Mouse (Mus musculus) MN1 (cell line): ENCODE results near the gene Tesc.
A peak's percentile ranks its signal among the peaks of the same experiment; 100 is the strongest.

Experiments
- DNase-seq: peaks from one replicate; pipeline ENCODE4 v3.0.0-alpha.2; 2016; ENCODE audit warnings: low spot score

Tesc gene

GRCm38 (mm10) chr5:118015669-118016068 lies 11.9 kb upstream of the Tesc start:
- DNase-seq = peak; percentile 53

GRCm38 (mm10) chr5:118017527-118017926 lies 10.0 kb upstream of the Tesc start:
- no peak for DNase-seq

- peak; percentile 58 for DNase-seq
These were observed 7.6 kb upstream of the Tesc start for GRCm38 (mm10) chr5:118019905-118020304.

- DNase-seq = no peak
These were observed 4.5 kb upstream of the Tesc start for GRCm38 (mm10) chr5:118023053-118023452.

- DNase-seq = no peak
These were observed 1.7 kb upstream of the Tesc start for GRCm38 (mm10) chr5:118025880-118026279.

GRCm38 (mm10) chr5:118026343-118026742 lies 1.2 kb upstream of the Tesc start:
- DNase-seq = no peak

- DNase-seq = peak; percentile 40
These were observed 344 bp upstream of the Tesc start for GRCm38 (mm10) chr5:118027101-118027697.

- DNase-seq = no peak
These were observed 870 bp downstream of the Tesc start for GRCm38 (mm10) chr5:118028191-118029034.

- DNase-seq = no peak
These were observed 1.5 kb downstream of the Tesc start for GRCm38 (mm10) chr5:118029035-118029408.

GRCm38 (mm10) chr5:118029420-118029819 lies 1.9 kb downstream of the Tesc start:
- no peak for DNase-seq

- DNase-seq = no peak
These were observed 2.6 kb downstream of the Tesc start for GRCm38 (mm10) chr5:118030022-118030675.

- DNase-seq = peak; percentile 64
These were observed 3.5 kb downstream of the Tesc start for GRCm38 (mm10) chr5:118031059-118031458.

GRCm38 (mm10) chr5:118031508-118031907 lies 4.0 kb downstream of the Tesc start:
- DNase-seq = peak; percentile 81

GRCm38 (mm10) chr5:118033328-118033727 lies 5.8 kb downstream of the Tesc start:
- DNase-seq = peak; percentile 88

- no peak for DNase-seq
These were observed 6.2 kb downstream of the Tesc start for GRCm38 (mm10) chr5:118033740-118034139.

GRCm38 (mm10) chr5:118034632-118035031 lies 7.1 kb downstream of the Tesc start:
- no peak for DNase-seq

- no peak for DNase-seq
These were observed 8.2 kb downstream of the Tesc start for GRCm38 (mm10) chr5:118035786-118036185.

GRCm38 (mm10) chr5:118036888-118037797 lies 9.6 kb downstream of the Tesc start:
- DNase-seq = peak; percentile 68

GRCm38 (mm10) chr5:118037798-118038484 lies 10.4 kb downstream of the Tesc start:
- DNase-seq = peak; percentile 93

GRCm38 (mm10) chr5:118039241-118039668 lies 11.7 kb downstream of the Tesc start:
- no peak for DNase-seq

GRCm38 (mm10) chr5:118042599-118042998 lies 15.1 kb downstream of the Tesc start:
- DNase-seq = no peak
